ENCODE assay signal across 11 mouse cellular contexts in genomic region chr3:105003960-105004463, GRCm38 (mm10). TPM values are rescaled to one million over a fixed set of nuclear protein-coding genes. Genes with fewer than 3 reads are reported as not detected.
A peak's percentile ranks its signal among the peaks of the same experiment; 100 is the strongest.
DNase-seq lines count a peak whose midpoint lies in the region; ATAC-seq and TF ChIP-seq lines count a peak whose summit lies in the region.
"Had no signal": no experiment of that assay in that cellular context is flagged by ENCODE, and none has a peak within 500 bp of the region (broad histone marks: within the 10 kb centered on the region; RNA-seq: fewer than 3 reads in every experiment).

No protein-coding gene starts in this region.

- no peak for TF ChIP-seq CTCF in cerebellum, adult 2 months (IDR thresholded peaks at IDR 0.05; ENCODE audit: borderline replicate concordance, insufficient read depth, low read depth, low read length)

- no peak overlapping the region for H3K4me2 ChIP-seq in hindbrain, embryonic 16.5 days (ENCODE audit: low read length)
- no peak overlapping the region for H3K4me2 ChIP-seq in hindbrain, embryonic 12.5 days (replicated peaks)
- no peak overlapping the region for H3K4me2 ChIP-seq in forebrain, embryonic 15.5 days (replicated peaks)

- H3K36me3 ChIP-seq in hindbrain, embryonic 16.5 days (ENCODE audit: control insufficient read depth, insufficient read depth, low read length) = peaks cover 35% of the 10 kb centered on the region
- peaks cover 73% of the 10 kb centered on the region for H3K36me3 ChIP-seq in hindbrain, embryonic 12.5 days
- peaks cover 56% of the 10 kb centered on the region for H3K36me3 ChIP-seq in forebrain, embryonic 15.5 days

- no peak overlapping the region for H3K9ac ChIP-seq in hindbrain, embryonic 16.5 days (ENCODE audit: low read depth, low read length)
- H3K9ac ChIP-seq in hindbrain, embryonic 12.5 days = no peak overlapping the region
- H3K9ac ChIP-seq in forebrain, embryonic 15.5 days (replicated peaks) = no peak overlapping the region

- no peaks in the 10 kb centered on the region for H3K4me1 ChIP-seq in hindbrain, embryonic 16.5 days (ENCODE audit: control insufficient read depth, insufficient read depth, low read depth, low read length)
- 0 out of 2 replicates have a peak, but pooled peaks cover 3% of the 10 kb centered on the region for H3K4me1 ChIP-seq in hindbrain, embryonic 12.5 days
- H3K4me1 ChIP-seq in forebrain, embryonic 15.5 days = peaks cover 14% of the 10 kb centered on the region
- H3K4me1 ChIP-seq in cerebellum, adult 2 months (ENCODE audit: control insufficient read depth, insufficient read depth, low read length) = no peaks in the 10 kb centered on the region

- H3K9me3 ChIP-seq in hindbrain, embryonic 16.5 days (ENCODE audit: control insufficient read depth, low read length) = no peaks in the 10 kb centered on the region
- no peaks in the 10 kb centered on the region for H3K9me3 ChIP-seq in hindbrain, embryonic 12.5 days (replicated peaks)
- no peaks in the 10 kb centered on the region for H3K9me3 ChIP-seq in forebrain, embryonic 15.5 days

- peak; percentile 40 to 64 for DNase-seq in left cerebral cortex, adult 8-10 months (ENCODE audit: low spot score in 2 of 2)
- DNase-seq in right cerebral cortex, postnatal 10 days (ENCODE audit: low spot score in 2 of 2) = peak; percentile 77 to 79
- DNase-seq in cerebellum, adult 2 months = no peak
- no peak for DNase-seq in spleen, adult 18-20 months
- no peak for DNase-seq in cerebellum, adult 9-11 months
- DNase-seq: cerebellum, adult 8-10 months; thymus, adult 18-20 months had no signal

- TF ChIP-seq POLR2A in cerebellum, adult 2 months (IDR thresholded peaks at IDR 0.05; ENCODE audit: borderline replicate concordance, insufficient read depth, low read length) = no peak

- H3K27ac ChIP-seq in hindbrain, embryonic 16.5 days (ENCODE audit: low read depth, low read length) = 0 out of 2 replicates have a peak overlapping the region, but pooled peaks have one; percentile 17
- no peak overlapping the region for H3K27ac ChIP-seq in hindbrain, embryonic 12.5 days
- peak overlapping the region; percentile 57 for H3K27ac ChIP-seq in forebrain, embryonic 15.5 days (replicated peaks)
- no peak overlapping the region for H3K27ac ChIP-seq in cerebellum, adult 2 months (ENCODE audit: insufficient read depth, low read length)

- no peak overlapping the region for H3K4me3 ChIP-seq in hindbrain, embryonic 16.5 days (ENCODE audit: low read length)
- H3K4me3 ChIP-seq in hindbrain, embryonic 12.5 days = no peak overlapping the region
- H3K4me3 ChIP-seq in forebrain, embryonic 15.5 days = no peak overlapping the region
- no peak overlapping the region for H3K4me3 ChIP-seq in cerebellum, adult 2 months (replicated peaks; ENCODE audit: insufficient read depth, low read depth, low read length)

- 68% methylated on average over 14 of the region's 14 CpGs for WGBS in hindbrain, embryonic 16.5 days
- WGBS in hindbrain, embryonic 12.5 days = 83% methylated on average over 14 of the region's 14 CpGs
- WGBS in forebrain, embryonic 15.5 days = 28% methylated on average over 14 of the region's 14 CpGs
- WGBS in cerebellum, adult 2 months = 76% methylated on average over 14 of the region's 14 CpGs

- no peaks in the 10 kb centered on the region for H3K27me3 ChIP-seq in hindbrain, embryonic 16.5 days (replicated peaks; ENCODE audit: control insufficient read depth, insufficient read depth, low read length)
- no peaks in the 10 kb centered on the region for H3K27me3 ChIP-seq in hindbrain, embryonic 12.5 days
- no peaks in the 10 kb centered on the region for H3K27me3 ChIP-seq in forebrain, embryonic 15.5 days
- H3K27me3 ChIP-seq in cerebellum, adult 2 months (ENCODE audit: control insufficient read depth, insufficient read depth, low read length) = no peaks in the 10 kb centered on the region
- H3K27me3 ChIP-seq: CH12.LX had no signal

- ATAC-seq in hindbrain, embryonic 16.5 days = 0 out of 2 replicates have a peak, but pooled peaks have one; percentile 64
- ATAC-seq in hindbrain, embryonic 12.5 days (ENCODE audit: low FRiP score) = no peak
- ATAC-seq in forebrain, embryonic 15.5 days (replicated peaks) = peak; percentile 84

RNA-seq across cellular contexts. Expression of gene Wnt2b, which starts 42.3 kb away (rescaled TPM):
- polyA plus RNA-seq in hindbrain, embryonic 16.5 days (2015; fragmentation: Nextera tagmentation; extraction: Ambion mirVana) = 0.78 and 0.80 TPM in 2 replicates
- 1.1 and 1.9 TPM in 2 replicates for polyA plus RNA-seq in hindbrain, embryonic 12.5 days (2016; fragmentation: Nextera tagmentation; extraction: Ambion mirVana)
- polyA plus RNA-seq in forebrain, embryonic 15.5 days (2015; fragmentation: Nextera tagmentation; extraction: Ambion mirVana) = 0.61 and 0.76 TPM in 2 replicates
- 1 to 10 TPM; 1.5 to 1.6 (median 1.6) TPM for total RNA-seq in left cerebral cortex, adult 8-10 months (2022)
- polyA plus RNA-seq in cerebellum, adult 2 months (2012; rRNA removed) = 0.40 and 0.44 TPM in 2 replicates
- total RNA-seq: CH12.LX had no signal

RNA-seq across cellular contexts. Expression of gene Cttnbp2nl, which starts 48.9 kb away (rescaled TPM):
- 40.6 and 49.4 TPM in 2 replicates for polyA plus RNA-seq in hindbrain, embryonic 16.5 days (2015; fragmentation: Nextera tagmentation; extraction: Ambion mirVana)
- 60.3 and 66.8 TPM in 2 replicates for polyA plus RNA-seq in hindbrain, embryonic 12.5 days (2016; fragmentation: Nextera tagmentation; extraction: Ambion mirVana)
- polyA plus RNA-seq in forebrain, embryonic 15.5 days (2015; fragmentation: Nextera tagmentation; extraction: Ambion mirVana) = 54.8 and 61.1 TPM in 2 replicates
- 10 to 100 TPM; 25.6 to 34.7 (median 29.9) TPM for total RNA-seq in left cerebral cortex, adult 8-10 months (2022)
- polyA plus RNA-seq in cerebellum, adult 2 months (2012; rRNA removed) = 7.4 TPM in 2 replicates

Comparison
In these comparisons a context has a peak if more than half of its experiments do, and no peak if none do; other contexts are left out.
1. H3K27ac ChIP-seq: peak in hindbrain, embryonic 16.5 days (single experiment) and forebrain, embryonic 15.5 days (single experiment); none in hindbrain, embryonic 12.5 days (single experiment) and cerebellum, adult 2 months (single experiment).
2. DNase-seq: peak in left cerebral cortex, adult 8-10 months (2 of 2) and right cerebral cortex, postnatal 10 days (2 of 2); none in cerebellum, adult 2 months (0 of 2), spleen, adult 18-20 months (0 of 2) and cerebellum, adult 9-11 months (single experiment).